Mouse (Mus musculus): ENCODE measurements around the gene Mrrf. TPM values are rescaled to one million over a fixed set of nuclear protein-coding genes. Genes with fewer than 3 reads are reported as not detected.
"Not testable (repeated sequence)": the region's sequence is repeated elsewhere in the genome, so short reads cannot be mapped to it uniquely, and the experiment has no call there.

Gene Mrrf
- total RNA-seq, 1 experiment from 2014 or later = 52.2 TPM

DNA sequence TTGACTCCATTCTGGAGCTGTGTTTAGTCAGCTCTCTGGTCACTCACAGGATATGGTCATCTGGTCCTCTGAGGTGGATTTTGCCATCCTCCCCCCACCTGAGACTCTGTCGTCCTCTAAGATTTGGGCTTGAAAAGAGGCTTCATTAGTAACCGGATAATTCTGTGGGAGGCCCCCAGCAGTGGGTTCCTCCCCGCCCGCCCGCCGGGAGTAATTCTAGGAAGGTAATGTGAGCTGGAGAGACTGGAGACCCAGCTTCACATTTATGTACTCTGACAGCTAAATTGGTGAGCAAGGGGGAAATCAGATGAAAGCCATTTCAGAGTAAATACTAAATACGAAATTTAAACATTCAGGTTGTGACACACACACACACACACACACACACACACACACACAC is 27.6 kb upstream of the Mrrf start:
- no peak for ATAC-seq (replicated peaks in 1 of 2; ENCODE audit: insufficient read depth in 1 of 2, low FRiP score in 2 of 2, low TSS enrichment in 1 of 2, low read depth in 1 of 2, poor library complexity in 2 of 2, severe bottlenecking in 2 of 2)

GRCm38 (mm10) chr2:36112632-36113031 is 23.6 kb upstream of the Mrrf start:
- ATAC-seq (replicated peaks in 1 of 2; ENCODE audit: insufficient read depth in 1 of 2, low FRiP score in 2 of 2, low TSS enrichment in 1 of 2, low read depth in 1 of 2, poor library complexity in 2 of 2, severe bottlenecking in 2 of 2) = no peak

GRCm38 (mm10) chr2:36126795-36127429 is 9.3 kb upstream of the Mrrf start:
- ATAC-seq (replicated peaks in 1 of 2; ENCODE audit: insufficient read depth in 1 of 2, low FRiP score in 2 of 2, low TSS enrichment in 1 of 2, low read depth in 1 of 2, poor library complexity in 2 of 2, severe bottlenecking in 2 of 2) = peak in 1 of 2 experiments; percentile 36; a peak in 1 of 4 replicates

- no peak for ATAC-seq (replicated peaks in 1 of 2; ENCODE audit: insufficient read depth in 1 of 2, low FRiP score in 2 of 2, low TSS enrichment in 1 of 2, low read depth in 1 of 2, poor library complexity in 2 of 2, severe bottlenecking in 2 of 2)
Observed at GRCm38 (mm10) chr2:36127973-36128372, 8.2 kb upstream of the Mrrf start.

DNA sequence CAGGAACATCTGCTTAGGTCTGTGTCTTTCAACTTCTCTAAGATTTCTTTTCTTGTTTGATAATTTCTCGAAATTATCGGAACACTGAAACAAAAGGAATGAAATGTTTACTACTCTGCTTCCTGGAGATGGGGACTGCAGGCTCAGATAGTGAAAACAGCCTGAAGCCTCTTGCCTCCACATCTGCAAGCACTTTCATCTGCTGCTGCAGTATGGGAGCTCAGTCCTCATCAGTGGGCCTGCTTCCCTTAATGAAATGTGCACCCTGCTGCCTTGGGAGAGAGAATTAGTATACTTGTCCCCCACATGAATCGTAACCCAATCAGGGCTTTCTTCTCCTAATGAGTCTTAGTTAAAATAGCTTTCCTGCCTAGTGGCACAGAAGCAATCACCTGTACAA is 7.1 kb upstream of the Mrrf start:
- ATAC-seq (replicated peaks in 1 of 2; ENCODE audit: insufficient read depth in 1 of 2, low FRiP score in 2 of 2, low TSS enrichment in 1 of 2, low read depth in 1 of 2, poor library complexity in 2 of 2, severe bottlenecking in 2 of 2) = no peak

- ATAC-seq (replicated peaks in 1 of 2; ENCODE audit: insufficient read depth in 1 of 2, low FRiP score in 2 of 2, low TSS enrichment in 1 of 2, low read depth in 1 of 2, poor library complexity in 2 of 2, severe bottlenecking in 2 of 2) = no peak
Observed at GRCm38 (mm10) chr2:36135887-36136286, 302 bp upstream of the Mrrf start.

DNA sequence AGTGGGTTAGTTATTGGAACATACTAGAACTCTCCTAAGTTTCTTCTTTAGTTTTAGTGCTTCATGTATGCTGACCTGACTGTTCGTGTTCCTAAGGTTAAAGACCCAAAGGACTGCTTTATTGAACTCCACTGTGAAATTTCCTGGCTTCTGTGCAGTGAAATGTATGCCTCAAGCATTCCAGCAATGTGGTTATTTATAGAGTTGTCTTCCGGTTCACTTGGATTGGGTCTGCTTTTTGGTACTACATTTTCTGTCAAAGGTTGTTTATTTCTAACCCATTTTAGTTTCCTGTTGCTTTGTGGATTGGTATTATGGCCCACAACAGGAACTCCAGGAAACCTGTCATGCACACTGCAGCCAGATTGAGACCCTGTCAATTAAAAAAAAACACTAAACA is 2.9 kb downstream of the Mrrf start:
- no peak for ATAC-seq (replicated peaks in 1 of 2; ENCODE audit: insufficient read depth in 1 of 2, low FRiP score in 2 of 2, low TSS enrichment in 1 of 2, low read depth in 1 of 2, poor library complexity in 2 of 2, severe bottlenecking in 2 of 2)

DNA sequence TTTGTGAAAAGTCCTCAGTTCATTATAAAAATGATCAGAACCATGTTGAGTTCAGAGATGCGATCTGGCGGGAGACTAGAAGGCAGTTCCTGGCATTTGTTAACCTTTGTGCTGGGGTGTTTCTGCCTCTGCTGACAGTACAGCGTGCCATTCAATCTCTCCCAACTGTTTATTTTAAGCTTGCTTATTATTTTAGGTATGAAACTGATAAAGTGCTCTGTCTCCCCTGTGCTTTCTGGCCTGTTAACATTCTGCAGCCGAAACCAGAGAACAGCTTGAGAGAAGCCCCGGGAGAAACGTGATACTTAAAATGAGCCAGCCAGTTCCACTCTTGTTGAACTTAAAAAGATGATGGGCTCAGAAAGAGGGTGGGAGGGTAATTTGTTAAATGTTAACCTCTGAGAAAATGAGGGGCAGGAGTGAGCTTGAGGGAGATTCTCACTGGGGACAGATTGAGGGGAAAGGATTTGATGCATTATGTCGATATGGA is 12.7 kb downstream of the Mrrf start:
- ATAC-seq (replicated peaks in 1 of 2; ENCODE audit: insufficient read depth in 1 of 2, low FRiP score in 2 of 2, low TSS enrichment in 1 of 2, low read depth in 1 of 2, poor library complexity in 2 of 2, severe bottlenecking in 2 of 2) = no peak

GRCm38 (mm10) chr2:36152401-36152800 is 16.2 kb downstream of the Mrrf start:
- ATAC-seq (replicated peaks in 1 of 2; ENCODE audit: insufficient read depth in 1 of 2, low FRiP score in 2 of 2, low TSS enrichment in 1 of 2, low read depth in 1 of 2, poor library complexity in 2 of 2, severe bottlenecking in 2 of 2) = not testable (repeated sequence)

DNA sequence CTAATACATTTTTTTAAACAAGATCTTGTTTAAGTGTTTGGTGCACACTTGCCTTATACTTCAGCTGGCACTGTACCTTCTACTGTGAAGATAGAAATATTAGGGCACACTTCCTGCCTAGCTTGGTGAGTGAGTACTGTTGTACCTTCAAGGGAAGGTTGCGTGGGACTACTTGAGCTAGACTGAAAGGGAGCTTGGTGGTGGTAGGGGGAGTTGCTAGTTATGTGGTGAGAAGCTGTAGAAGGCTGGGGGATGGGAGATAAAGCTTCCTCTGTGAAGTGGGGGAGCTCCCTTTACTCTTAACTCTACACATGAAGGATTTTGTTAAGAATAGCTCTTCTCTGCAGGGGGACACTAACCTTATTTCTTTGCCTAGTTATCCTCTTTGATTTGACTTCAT is 21.3 kb downstream of the Mrrf start:
- no peak for ATAC-seq (replicated peaks in 1 of 2; ENCODE audit: insufficient read depth in 1 of 2, low FRiP score in 2 of 2, low TSS enrichment in 1 of 2, low read depth in 1 of 2, poor library complexity in 2 of 2, severe bottlenecking in 2 of 2)

GRCm38 (mm10) chr2:36159336-36159735 is 23.1 kb downstream of the Mrrf start:
- ATAC-seq (replicated peaks in 1 of 2; ENCODE audit: insufficient read depth in 1 of 2, low FRiP score in 2 of 2, low TSS enrichment in 1 of 2, low read depth in 1 of 2, poor library complexity in 2 of 2, severe bottlenecking in 2 of 2) = no peak

DNA sequence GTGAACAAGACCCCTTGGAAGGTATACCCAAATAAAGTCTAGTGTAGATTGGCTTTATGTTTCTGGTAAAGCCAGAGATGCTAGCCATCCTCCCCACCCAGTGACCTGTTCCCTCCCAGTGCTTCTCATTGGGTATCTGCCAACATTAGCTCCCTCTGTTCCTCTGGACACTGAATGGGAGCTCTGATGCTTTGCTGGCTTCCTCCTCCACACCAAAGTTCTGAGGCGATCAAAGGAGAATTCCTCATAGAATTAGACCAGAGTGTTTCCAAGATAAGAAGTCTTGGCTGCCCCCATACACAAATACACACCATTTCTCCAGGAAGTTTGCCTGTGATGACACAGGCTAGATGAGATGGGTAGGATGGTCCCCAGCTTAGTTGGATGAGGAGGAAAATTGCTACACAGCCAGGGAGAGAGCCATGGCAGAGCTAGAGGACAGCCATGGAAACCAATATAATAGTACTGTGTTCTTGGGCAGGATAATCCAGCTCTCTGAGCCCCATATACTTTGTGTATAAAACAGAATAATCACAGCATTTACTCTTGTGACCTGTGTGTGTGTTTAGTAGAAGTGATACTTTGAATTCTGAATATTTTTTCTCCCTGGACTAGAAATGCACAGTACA is 31.9 kb downstream of the Mrrf start:
- no peak for ATAC-seq (replicated peaks in 1 of 2; ENCODE audit: insufficient read depth in 1 of 2, low FRiP score in 2 of 2, low TSS enrichment in 1 of 2, low read depth in 1 of 2, poor library complexity in 2 of 2, severe bottlenecking in 2 of 2)

DNA sequence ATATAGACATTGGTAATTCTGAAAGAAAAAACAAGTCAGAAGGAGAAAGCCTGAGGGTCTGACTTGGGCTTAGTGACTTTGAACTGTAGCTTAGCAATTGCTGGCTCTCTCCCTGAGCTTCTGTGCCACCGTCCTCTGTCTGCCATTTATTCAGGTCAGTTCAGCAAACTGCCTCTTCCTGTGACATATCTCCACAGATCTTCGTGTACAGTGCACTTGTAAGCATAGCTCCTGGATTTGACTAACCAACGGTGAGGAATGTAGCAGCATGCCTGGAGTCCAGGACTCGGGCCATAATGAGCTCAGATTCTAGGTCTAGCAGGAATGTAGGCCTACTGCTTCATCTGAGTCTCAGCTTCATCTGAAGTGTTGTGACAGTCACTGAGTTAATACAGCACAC is 33.0 kb downstream of the Mrrf start:
- ATAC-seq (replicated peaks in 1 of 2; ENCODE audit: insufficient read depth in 1 of 2, low FRiP score in 2 of 2, low TSS enrichment in 1 of 2, low read depth in 1 of 2, poor library complexity in 2 of 2, severe bottlenecking in 2 of 2) = no peak

DNA sequence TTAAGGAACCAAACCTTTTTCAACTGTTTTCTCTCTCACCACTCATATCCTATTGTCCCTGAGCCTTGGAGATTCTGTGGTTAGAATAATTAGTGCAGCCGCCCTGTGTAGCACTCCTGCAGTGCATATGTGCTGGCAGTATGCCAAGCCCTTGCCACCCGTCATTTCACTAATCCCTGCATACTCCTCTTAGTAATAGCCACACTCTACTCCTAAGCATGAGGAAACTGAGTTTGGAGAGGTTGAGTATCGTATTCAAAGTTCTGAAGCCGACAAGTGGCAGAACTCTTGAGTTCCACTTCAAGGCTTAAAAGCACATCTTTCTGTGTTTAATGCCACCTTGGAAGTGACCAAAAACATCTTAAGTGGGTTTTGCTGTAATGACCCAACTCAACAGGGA is 35.9 kb downstream of the Mrrf start:
- no peak for ATAC-seq (replicated peaks in 1 of 2; ENCODE audit: insufficient read depth in 1 of 2, low FRiP score in 2 of 2, low TSS enrichment in 1 of 2, low read depth in 1 of 2, poor library complexity in 2 of 2, severe bottlenecking in 2 of 2)

- ATAC-seq (replicated peaks in 1 of 2; ENCODE audit: insufficient read depth in 1 of 2, low FRiP score in 2 of 2, low TSS enrichment in 1 of 2, low read depth in 1 of 2, poor library complexity in 2 of 2, severe bottlenecking in 2 of 2) = no peak
Observed at GRCm38 (mm10) chr2:36172574-36172973, 36.4 kb downstream of the Mrrf start.

GRCm38 (mm10) chr2:36179487-36179886 is 43.3 kb downstream of the Mrrf start:
- no peak for ATAC-seq (replicated peaks in 1 of 2; ENCODE audit: insufficient read depth in 1 of 2, low FRiP score in 2 of 2, low TSS enrichment in 1 of 2, low read depth in 1 of 2, poor library complexity in 2 of 2, severe bottlenecking in 2 of 2)

- ATAC-seq (replicated peaks in 1 of 2; ENCODE audit: insufficient read depth in 1 of 2, low FRiP score in 2 of 2, low TSS enrichment in 1 of 2, low read depth in 1 of 2, poor library complexity in 2 of 2, severe bottlenecking in 2 of 2) = not testable (repeated sequence)
Observed at GRCm38 (mm10) chr2:36181587-36182368, 45.6 kb downstream of the Mrrf start.

DNA sequence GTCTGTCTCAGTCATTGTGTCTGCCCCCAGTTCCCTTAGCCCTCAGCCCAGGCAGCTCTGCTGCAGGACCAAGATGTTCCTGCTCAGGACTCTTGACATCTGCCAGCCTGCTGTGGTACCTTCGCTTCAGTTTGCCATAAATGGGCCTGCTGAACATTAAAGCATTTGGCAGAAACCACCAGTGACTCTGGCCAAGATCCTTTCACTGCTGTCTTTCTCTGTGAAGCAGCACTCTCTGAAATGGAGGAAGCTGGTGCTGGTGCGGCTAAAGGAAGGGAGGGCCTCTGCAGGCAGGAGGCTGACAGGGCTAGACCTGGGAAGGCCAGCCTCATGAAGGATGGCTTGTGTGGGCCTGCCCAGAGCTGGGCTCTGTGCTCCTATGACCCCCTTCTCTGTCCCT is 47.1 kb downstream of the Mrrf start:
- ATAC-seq (replicated peaks in 1 of 2; ENCODE audit: insufficient read depth in 1 of 2, low FRiP score in 2 of 2, low TSS enrichment in 1 of 2, low read depth in 1 of 2, poor library complexity in 2 of 2, severe bottlenecking in 2 of 2) = peak; percentile 71 to 77

Measured in hematopoietic stem cell, adult 5-6 weeks (primary cell).